Mouse (Mus musculus) cerebellum, adult 2 months (tissue): ENCODE measurements around the gene Cela3b. TPM values are rescaled to one million over a fixed set of nuclear protein-coding genes. Genes with fewer than 3 reads are reported as not detected.

Source experiments
- DNase-seq, 2 experiments: peaks; one replicate each; pipeline ENCODE4 v3.0.0; 2021
- H3K27ac ChIP-seq: fragments of 200-500 bp; 2 replicates; pipeline ENCODE4 v1.5.1; 2012; ENCODE audit warnings: low read length, control low read depth, inconsistent platforms; ENCODE audit not compliant: insufficient read depth
- H3K27me3 ChIP-seq: fragments of 200-500 bp; 2 replicates; pipeline ENCODE4 v1.6.1; 2012; ENCODE audit warnings: inconsistent platforms, mild to moderate bottlenecking, low read length, moderate library complexity; ENCODE audit not compliant: control insufficient read depth, insufficient read depth
- H3K4me1 ChIP-seq: fragments of 200-500 bp; 2 replicates; pipeline ENCODE4 v1.6.1; 2011; ENCODE audit warnings: low read length; ENCODE audit not compliant: control insufficient read depth, insufficient read depth
- H3K4me3 ChIP-seq: fragments of 200-500 bp; replicated peaks from 2 replicates; pipeline ENCODE3; 2011; ENCODE audit warnings: mild to moderate bottlenecking, low read depth, low read length, control low read depth; ENCODE audit not compliant: insufficient read depth
- CTCF ChIP-seq: fragments of 200-500 bp; IDR thresholded peaks from 2 replicates; pipeline ENCODE4 v1.5.1; 2011; ENCODE audit warnings: low read depth, mild to moderate bottlenecking, control low read depth, low read length, moderate library complexity, borderline replicate concordance; ENCODE audit not compliant: insufficient read depth
- POLR2A ChIP-seq: fragments of 200-500 bp; IDR thresholded peaks from 2 replicates; pipeline ENCODE4 v1.6.1; 2011; ENCODE audit warnings: low read length, control low read depth, borderline replicate concordance; ENCODE audit not compliant: insufficient read depth
- WGBS: fragments of 180-500 bp; shearing (Covaris S2); methylation state at CpG from one replicate; pipeline ENCODE4 v1.1.7; 2018; 5-methylcytosine and 5-hydroxymethylcytosine counted together
- polyA plus RNA-seq: library from polyadenylated mRNA; depleted of rRNA; stranded (reverse); fragments of >200 nt; gene quantifications from 2 replicates; pipeline ENCODE4 v1.2.3, GENCODE M21; 2012; rRNA removed

Cela3b gene
- not detected in 2 replicates for polyA plus RNA-seq

DNA sequence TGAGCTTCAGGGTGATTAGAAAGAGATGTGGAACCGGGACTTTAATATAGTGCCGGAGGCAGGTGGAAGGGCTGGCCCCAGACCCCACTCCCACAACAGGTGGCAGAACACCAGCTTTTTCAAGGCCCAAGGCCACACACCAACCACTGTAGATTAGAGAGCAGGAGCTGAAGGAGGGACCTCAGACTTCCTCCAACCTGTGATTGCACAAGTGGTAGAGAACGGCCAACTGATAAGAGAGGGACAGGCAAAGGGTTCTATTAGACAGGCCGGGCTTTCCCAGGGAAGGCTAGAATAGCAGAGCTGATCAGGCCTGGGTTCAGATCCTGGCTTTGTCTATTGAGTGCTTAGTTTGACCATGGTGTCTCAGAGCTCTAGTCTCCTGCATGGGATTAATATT is at the start of gene Cela3b:
Cela3b (minus strand) TSS at position 39 of the 400 bp plus-strand sequence.
- WGBS = 95% methylated on average over 4 of the region's 4 CpGs
- Histone ChIP-seq H3K27me3 (no peaks in the 10 kb centered on the region), H3K27ac (no peak within 1 kb of the TSS), H3K4me1 (no peaks in the 10 kb centered on the region), H3K4me3 (no peak within 1 kb of the TSS)
- TF ChIP-seq POLR2A (no peak), CTCF (no peak)
- DNase-seq = no peak

DNA sequence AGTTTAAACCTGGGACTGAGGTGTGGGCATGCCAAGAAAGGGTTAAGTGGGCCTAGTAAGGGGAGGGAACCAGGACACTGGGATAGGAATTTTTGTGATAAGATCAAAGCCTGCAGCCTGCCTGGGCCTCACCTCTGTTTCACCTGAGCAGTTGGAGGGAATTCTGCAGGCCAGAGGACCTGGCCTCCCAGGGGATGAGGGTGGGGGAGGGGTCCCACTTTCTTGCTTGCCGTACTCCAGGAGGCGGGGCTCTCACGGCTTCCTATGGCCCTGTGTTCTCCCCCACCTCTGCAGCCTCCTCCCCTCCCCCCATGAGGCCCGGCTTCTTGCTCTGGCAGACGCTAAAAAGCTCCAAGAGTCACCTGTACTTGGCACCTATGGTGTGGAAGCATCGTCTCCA is 49.4 kb upstream of the Cela3b start:
- whole genome bisulfite sequencing = 63% methylated on average over 6 of the region's 6 CpGs

DNA sequence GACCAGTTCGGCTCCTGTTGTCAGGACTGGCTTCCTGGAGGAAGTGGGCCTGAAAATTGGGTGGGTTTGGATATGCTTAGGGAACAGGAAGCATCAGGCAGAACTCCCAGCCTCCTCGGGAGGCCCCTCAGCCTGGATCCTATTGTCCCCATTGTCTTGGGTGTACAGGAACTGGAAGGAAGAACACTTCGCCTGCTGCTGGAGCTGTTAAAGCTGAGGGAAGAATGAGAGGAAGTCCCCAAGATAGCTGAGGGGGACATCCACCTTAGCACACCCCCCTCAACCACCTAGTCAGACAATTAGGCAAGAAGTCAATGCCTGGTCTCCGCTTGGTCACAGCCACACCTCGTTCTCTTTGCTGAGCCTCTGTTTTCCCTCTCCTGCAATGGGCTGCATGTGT is 48.0 kb upstream of the Cela3b start:
- H3K27ac ChIP-seq = no peak overlapping the region
- H3K27me3 ChIP-seq = no peaks in the 10 kb centered on the region
- WGBS = 93% methylated on average over 5 of the region's 5 CpGs
- DNase-seq = no peak
- H3K4me3 ChIP-seq = no peak overlapping the region
- no peak for TF ChIP-seq CTCF
- TF ChIP-seq POLR2A = no peak
- no peaks in the 10 kb centered on the region for H3K4me1 ChIP-seq

More for the DNA sequence above, 49.4 kb upstream of the Cela3b start:
- no peaks in the 10 kb centered on the region for H3K27me3 ChIP-seq
- H3K4me1 ChIP-seq = peaks cover 10% of the 10 kb centered on the region
- TF ChIP-seq CTCF = no peak
- TF ChIP-seq POLR2A = no peak
- H3K4me3 ChIP-seq = no peak overlapping the region
- DNase-seq = no peak
- H3K27ac ChIP-seq = no peak overlapping the region

DNA sequence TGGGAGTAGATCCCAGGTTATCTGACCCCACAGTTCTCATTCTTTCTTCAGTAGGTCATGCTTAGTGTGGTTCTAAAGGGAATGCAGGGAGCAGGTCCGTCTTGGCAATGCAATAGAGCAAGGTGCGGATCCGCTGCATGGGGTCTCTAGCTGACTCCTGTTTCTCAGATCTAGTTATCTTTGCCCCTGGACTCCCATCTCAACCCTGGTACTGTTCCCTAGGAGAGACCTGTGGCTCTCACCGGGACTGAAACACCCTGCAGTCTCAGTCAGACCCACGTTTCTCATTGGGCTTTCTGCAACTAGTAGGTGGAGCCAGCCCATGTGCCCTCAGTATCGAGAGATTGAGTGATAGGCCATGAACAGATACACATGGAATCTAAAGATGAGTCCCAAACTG is 47.3 kb upstream of the Cela3b start:
- no peak overlapping the region for H3K27ac ChIP-seq
- no peak overlapping the region for H3K4me3 ChIP-seq
- H3K27me3 ChIP-seq = no peaks in the 10 kb centered on the region
- no peaks in the 10 kb centered on the region for H3K4me1 ChIP-seq
- TF ChIP-seq CTCF (no peak), POLR2A (no peak)
- WGBS = 87% methylated on average over 6 of the region's 6 CpGs
- no peak for DNase-seq

DNA sequence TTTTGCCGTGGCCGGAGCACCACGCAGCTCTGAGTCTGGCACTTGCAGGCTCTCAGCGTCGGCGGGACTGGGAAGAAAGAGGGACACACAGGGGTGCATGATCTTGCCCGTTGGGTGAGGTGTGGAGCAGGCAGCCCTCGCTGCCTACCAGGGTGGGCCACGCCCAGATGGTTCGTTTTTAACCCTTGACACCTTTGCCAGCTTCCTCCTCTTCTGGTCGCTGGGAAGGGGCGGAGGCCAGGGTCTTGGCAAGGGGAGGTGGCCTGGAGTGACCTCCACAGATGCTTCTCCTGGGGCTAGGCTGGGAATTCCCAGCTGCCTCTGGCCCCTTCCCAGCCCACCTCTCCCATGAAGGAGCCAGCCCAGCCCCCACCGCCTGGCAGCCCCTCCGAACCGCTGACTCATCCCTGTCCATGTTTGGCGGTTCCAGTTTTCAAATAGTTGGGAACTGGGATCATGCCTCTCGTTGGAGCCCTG is 46.5 kb upstream of the Cela3b start:
- no peak overlapping the region for H3K27ac ChIP-seq
- 16% methylated on average over 17 of the region's 17 CpGs for WGBS
- H3K4me3 ChIP-seq = no peak overlapping the region
- DNase-seq = no peak
- no peaks in the 10 kb centered on the region for H3K27me3 ChIP-seq
- TF ChIP-seq POLR2A (no peak), CTCF (no peak)
- H3K4me1 ChIP-seq = no peaks in the 10 kb centered on the region

DNA sequence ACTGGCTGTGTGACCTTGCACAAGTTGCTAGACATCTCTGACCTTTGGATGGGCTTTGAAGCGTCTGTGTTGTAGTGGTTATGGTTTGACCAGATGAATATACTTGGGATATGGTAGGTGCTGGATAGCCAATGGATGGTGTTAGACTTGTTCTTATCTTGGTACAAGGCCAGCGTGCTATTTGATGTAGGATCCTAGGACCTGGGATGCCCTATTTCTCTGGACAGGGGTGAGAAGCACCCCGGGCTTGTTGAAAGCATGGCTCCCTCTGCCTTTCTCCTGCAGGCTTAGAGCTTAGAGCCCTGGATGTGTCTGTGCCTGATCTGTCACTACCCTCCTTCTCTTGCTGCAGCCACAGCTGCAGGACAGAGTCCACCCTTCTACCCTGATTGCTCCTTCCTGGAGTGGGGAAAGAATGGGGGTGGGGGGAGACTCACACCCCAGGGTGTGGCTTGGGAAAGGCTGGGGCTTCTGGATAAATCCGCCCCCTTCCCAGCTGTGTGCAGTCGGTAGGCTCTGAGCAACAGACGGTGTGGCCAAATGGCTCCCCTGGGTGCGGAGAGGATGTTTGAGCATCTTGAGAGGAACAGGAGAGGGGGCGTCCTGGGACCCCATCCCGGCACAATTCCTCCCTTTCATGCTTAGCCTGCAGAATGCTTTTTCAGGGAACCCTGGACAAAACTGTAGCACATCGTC is 45.9 kb upstream of the Cela3b start:
- 37% methylated on average over 10 of the region's 10 CpGs for WGBS
- Histone ChIP-seq H3K27me3 (no peaks in the 10 kb centered on the region), H3K27ac (no peak overlapping the region), H3K4me3 (no peak overlapping the region), H3K4me1 (no peaks in the 10 kb centered on the region)
- no peak for DNase-seq
- TF ChIP-seq CTCF (no peak), POLR2A (no peak)

DNA sequence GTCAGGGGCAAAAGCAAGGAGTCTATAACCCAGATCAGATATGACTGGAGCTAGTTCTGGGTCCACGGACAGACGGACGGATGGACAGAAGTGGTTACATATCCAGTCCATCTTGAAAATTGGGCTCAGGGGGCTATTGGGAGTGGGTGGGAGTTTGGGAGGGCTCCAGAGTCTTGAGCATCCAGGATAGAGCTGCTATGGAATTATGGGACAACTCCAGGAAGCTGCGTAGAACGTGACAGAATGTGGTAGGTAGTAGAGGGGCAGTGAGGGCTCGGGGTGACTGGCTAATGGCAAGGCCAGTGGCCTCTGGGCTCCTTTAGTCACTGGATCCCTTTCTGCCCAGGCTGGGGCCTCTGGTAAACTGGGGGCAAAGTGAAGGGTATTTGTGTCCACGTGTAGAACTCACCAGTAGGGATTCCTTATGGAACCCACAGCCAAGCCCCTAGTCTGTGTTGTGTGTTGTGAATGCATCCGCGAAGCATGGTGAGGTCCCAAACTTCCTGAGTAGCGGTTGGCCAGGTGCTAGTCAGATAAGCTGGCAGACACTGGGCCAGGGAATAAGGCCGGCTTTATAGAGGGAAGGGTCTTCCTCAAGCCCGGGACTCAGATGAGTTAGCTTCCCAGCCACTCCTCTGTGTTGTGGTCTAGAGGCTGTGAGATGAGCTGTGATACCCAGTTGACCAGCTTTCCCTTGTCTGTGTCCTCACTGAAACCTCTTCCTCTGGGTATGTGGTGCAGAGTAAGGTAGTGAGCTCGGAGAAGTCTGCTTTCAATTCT is 45.1 kb upstream of the Cela3b start:
- no peak overlapping the region for H3K27ac ChIP-seq
- DNase-seq = no peak
- TF ChIP-seq CTCF (no peak), POLR2A (no peak)
- WGBS = 93% methylated on average over 13 of the region's 13 CpGs
- H3K4me3 ChIP-seq = no peak overlapping the region
- no peaks in the 10 kb centered on the region for H3K27me3 ChIP-seq
- H3K4me1 ChIP-seq = no peaks in the 10 kb centered on the region

DNA sequence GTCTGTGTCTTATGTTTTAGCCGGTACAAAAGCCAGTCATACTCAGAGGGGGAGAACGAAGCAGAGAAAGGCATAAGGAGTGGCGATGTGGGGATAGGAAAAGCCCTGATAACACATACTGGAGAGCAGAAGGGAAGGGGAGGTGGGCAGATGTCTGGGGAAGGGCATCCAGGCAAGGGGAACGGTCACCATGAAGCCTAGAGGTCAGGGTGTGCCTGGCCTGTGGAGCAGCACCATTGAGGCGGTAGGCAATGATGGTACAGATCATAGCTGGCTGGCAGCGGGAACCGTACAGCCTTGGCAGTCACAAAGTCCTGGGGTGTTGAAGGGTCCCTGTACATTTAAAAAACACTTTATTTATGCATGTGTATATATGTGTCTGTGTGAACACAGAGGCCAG is 44.4 kb upstream of the Cela3b start:
- Histone ChIP-seq H3K27ac (no peak overlapping the region), H3K27me3 (no peaks in the 10 kb centered on the region), H3K4me1 (no peaks in the 10 kb centered on the region), H3K4me3 (no peak overlapping the region)
- no peak for DNase-seq
- TF ChIP-seq POLR2A (no peak), CTCF (no peak)
- 98% methylated on average over 7 of the region's 7 CpGs for WGBS
